Mouse (Mus musculus) heart, postnatal 0 days (tissue): ENCODE measurements at regions not wholly inside any gene's neighbourhood (a gene's known extent, or its start where the extent isn't known, plus 50 kb on each side); places are given as distances from the start of the nearest gene placed in this dataset.
A peak's percentile ranks its signal among the peaks of the same experiment; 100 is the strongest.
"Not testable (repeated sequence)": the region's sequence is repeated elsewhere in the genome, so short reads cannot be mapped to it uniquely, and the experiment has no call there.

Experiments used
- ATAC-seq: fragments of 200-750 bp; cut with Nextera tagmentation; 2 replicates; pipeline ENCODE4 v1.8.0; 2017; ENCODE audit warnings: low read depth, moderate number of reproducible peaks, moderate library complexity; ENCODE audit not compliant: insufficient read depth
- DNase-seq: peaks from one replicate; pipeline ENCODE4 v3.0.0-alpha.2; 2016; ENCODE audit warnings: low spot score
- H3K27ac ChIP-seq: fragments of 300-500 bp; sonication (generic); 2 replicates; pipeline ENCODE4 v1.5.1; 2014; ENCODE audit warnings: low read depth, mild to moderate bottlenecking
- H3K27me3 ChIP-seq: fragments of 300-500 bp; sonication (generic); 2 replicates; pipeline ENCODE4 v1.6.1; 2014; ENCODE audit warnings: low read length, mixed read lengths; ENCODE audit not compliant: control insufficient read depth, insufficient read depth
- H3K36me3 ChIP-seq: fragments of 300-500 bp; sonication (generic); replicated peaks from 2 replicates; pipeline ENCODE4 v1.6.1; 2014; ENCODE audit warnings: low read length, mixed read lengths; ENCODE audit not compliant: control insufficient read depth, insufficient read depth
- H3K4me1 ChIP-seq: fragments of 300-500 bp; sonication (generic); 2 replicates; pipeline ENCODE4 v1.6.1; 2014; ENCODE audit warnings: antibody characterized with exemption; ENCODE audit not compliant: control insufficient read depth, insufficient read depth
- H3K4me2 ChIP-seq: fragments of 300-500 bp; sonication (generic); 2 replicates; pipeline ENCODE4 v1.6.1; 2014; ENCODE audit warnings: low read depth, mild to moderate bottlenecking, low read length, moderate library complexity
- H3K4me3 ChIP-seq: fragments of 300-500 bp; sonication (generic); 2 replicates; pipeline ENCODE4 v1.5.1; 2014; ENCODE audit warnings: low read depth, low read length
- H3K9ac ChIP-seq: fragments of 300-500 bp; sonication (generic); replicated peaks from 2 replicates; pipeline ENCODE4 v1.6.1; 2014; ENCODE audit warnings: low read depth, low read length, mixed read lengths
- H3K9me3 ChIP-seq: fragments of 300-500 bp; sonication (generic); replicated peaks from 2 replicates; pipeline ENCODE4 v1.6.1; 2016; ENCODE audit warnings: low read length; ENCODE audit not compliant: control insufficient read depth
- CTCF ChIP-seq: IDR thresholded peaks from 2 replicates; pipeline ENCODE4 v1.5.1; 2016; ENCODE audit warnings: antibody characterized with exemption, control low read depth, low read depth
- EP300 ChIP-seq: IDR thresholded peaks from 2 replicates; pipeline ENCODE4 v1.6.1; 2016; ENCODE audit warnings: antibody characterized with exemption, low read depth
- whole genome bisulfite sequencing: fragments of 180-500 bp; shearing (Covaris S2); extraction: QIAGEN DNeasy Blood & Tissue Kit; methylation state at CpG from one replicate; pipeline ENCODE4 v1.1.7; 2014; 5-methylcytosine and 5-hydroxymethylcytosine counted together

DNA sequence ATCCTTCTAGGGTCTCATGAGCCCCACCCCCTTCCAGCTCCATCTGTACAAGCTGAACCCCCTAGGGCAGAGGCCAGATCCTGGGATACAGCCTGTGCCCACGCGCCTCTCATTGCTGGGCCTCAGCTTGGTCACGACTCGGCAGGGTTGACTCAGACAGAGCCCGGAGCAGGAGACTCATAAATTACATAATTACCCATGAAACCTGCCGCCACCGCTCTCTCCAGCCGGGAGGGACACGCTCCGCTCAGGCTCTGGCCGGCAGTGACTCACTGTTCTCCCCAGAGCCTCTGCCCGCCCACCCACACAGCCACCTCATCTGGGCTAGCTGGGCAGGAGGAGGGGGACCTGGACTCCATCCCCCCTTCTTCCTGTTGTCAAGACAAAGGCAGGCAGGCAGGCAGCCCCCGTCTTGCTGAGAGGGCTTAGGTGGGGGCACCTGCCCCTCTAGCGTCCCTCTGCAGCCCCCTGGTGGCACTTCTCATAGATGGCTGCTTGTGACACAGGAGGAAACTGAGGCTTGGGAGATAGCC is 149.6 kb upstream of the Rtl1 start:
- DNase-seq: peak; percentile 46
- Histone ChIP-seq H3K27ac (no peak overlapping the region), H3K9me3 (no peaks in the 10 kb centered on the region), H3K36me3 (no peaks in the 10 kb centered on the region), H3K4me1 (no peaks in the 10 kb centered on the region), H3K4me2 (peak overlapping the region; percentile 46), H3K4me3 (no peak overlapping the region), H3K27me3 (no peaks in the 10 kb centered on the region), H3K9ac (no peak overlapping the region)
- 11% methylated on average over 14 of the region's 14 CpGs for WGBS
- TF ChIP-seq EP300 (no peak), CTCF (peak; percentile 33)
- ATAC-seq: peak; percentile 60

DNA sequence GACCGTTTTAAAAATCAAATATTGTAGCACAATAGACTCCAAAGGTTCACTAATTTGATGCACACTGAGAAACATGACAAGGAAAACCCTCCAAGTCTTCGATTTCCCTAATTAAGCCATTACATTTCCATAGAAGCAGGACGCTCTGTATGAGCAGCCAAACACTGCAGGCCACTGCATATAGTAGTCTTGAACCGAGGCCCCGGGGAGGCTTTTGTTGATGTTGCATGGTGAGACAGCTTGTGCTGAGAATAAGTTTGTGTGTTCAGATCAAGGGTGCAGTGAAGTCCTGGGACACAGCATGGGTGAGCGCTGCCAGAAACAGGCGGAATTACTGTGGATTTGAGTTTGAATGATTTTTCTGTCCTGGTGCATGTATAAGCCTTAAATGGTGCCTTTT is 154.9 kb upstream of the Rtl1 start:
- Histone ChIP-seq H3K27ac (no peak overlapping the region), H3K27me3 (no peaks in the 10 kb centered on the region), H3K4me3 (no peak overlapping the region), H3K4me2 (no peak overlapping the region), H3K36me3 (no peaks in the 10 kb centered on the region), H3K9ac (no peak overlapping the region), H3K9me3 (no peaks in the 10 kb centered on the region), H3K4me1 (no peaks in the 10 kb centered on the region)
- ATAC-seq (no peak), DNase-seq (no peak)
- WGBS: 81% methylated on average over 7 of the region's 7 CpGs
- TF ChIP-seq CTCF: no peak
- TF ChIP-seq EP300: no peak

- Histone ChIP-seq H3K27ac (no peak overlapping the region), H3K4me1 (no peaks in the 10 kb centered on the region), H3K36me3 (no peaks in the 10 kb centered on the region), H3K4me3 (no peak overlapping the region), H3K9ac (no peak overlapping the region), H3K27me3 (no peaks in the 10 kb centered on the region), H3K9me3 (no peaks in the 10 kb centered on the region), H3K4me2 (no peak overlapping the region)
- TF ChIP-seq EP300 (no peak), CTCF (no peak)
- DNase-seq: no peak
- ATAC-seq: no peak
- WGBS: 53% methylated on average over 4 of the region's 4 CpGs
These were observed 164.2 kb upstream of the Rtl1 start for GRCm38 (mm10) chr12:109764293-109764692.

- not testable (repeated sequence) for H3K4me1 ChIP-seq, H3K27ac ChIP-seq, H3K36me3 ChIP-seq, H3K4me3 ChIP-seq, H3K27me3 ChIP-seq, ATAC-seq, DNase-seq, H3K9me3 ChIP-seq, H3K4me2 ChIP-seq, H3K9ac ChIP-seq
- 69% methylated on average over 5 of the region's 5 CpGs for WGBS
These were observed 166.5 kb upstream of the Rtl1 start for GRCm38 (mm10) chr12:109766602-109767001.

- ATAC-seq: no peak
- Histone ChIP-seq H3K27me3 (no peaks in the 10 kb centered on the region), H3K9ac (no peak overlapping the region), H3K9me3 (no peaks in the 10 kb centered on the region), H3K27ac (no peak overlapping the region), H3K4me3 (no peak overlapping the region), H3K4me2 (no peak overlapping the region), H3K36me3 (no peaks in the 10 kb centered on the region), H3K4me1 (no peaks in the 10 kb centered on the region)
- TF ChIP-seq CTCF (no peak), EP300 (no peak)
- WGBS: 52% methylated on average over 2 of the region's 2 CpGs
- no peak for DNase-seq
These were observed 172.4 kb upstream of the Rtl1 start for GRCm38 (mm10) chr12:109772543-109772942.

- Histone ChIP-seq H3K4me2 (no peak overlapping the region), H3K4me3 (no peak overlapping the region), H3K36me3 (no peaks in the 10 kb centered on the region), H3K4me1 (no peaks in the 10 kb centered on the region), H3K9me3 (no peaks in the 10 kb centered on the region), H3K9ac (no peak overlapping the region), H3K27ac (no peak overlapping the region), H3K27me3 (no peaks in the 10 kb centered on the region)
- WGBS: 83% methylated on average over 3 of the region's 3 CpGs
- DNase-seq: no peak
- ATAC-seq: no peak
- TF ChIP-seq CTCF (no peak), EP300 (no peak)
These were observed 173.8 kb upstream of the Rtl1 start for GRCm38 (mm10) chr12:109773909-109774313.
